Mouse (Mus musculus) kidney, postnatal 0 days (tissue): ENCODE data around the gene Pcdh18. TPM values are rescaled to one million over a fixed set of nuclear protein-coding genes. Genes with fewer than 3 reads are reported as not detected.

Experiments
- ATAC-seq: fragments of 200-750 bp; cut with Nextera tagmentation; replicated peaks from 2 replicates; pipeline ENCODE4 v1.8.0; 2017; ENCODE audit warnings: low read depth, moderate number of reproducible peaks, moderate TSS enrichment, moderate library complexity; ENCODE audit not compliant: low FRiP score
- DNase-seq: peaks from one replicate; pipeline ENCODE4 v3.0.0-alpha.2; 2016; ENCODE audit warnings: low spot score
- H3K27ac ChIP-seq: fragments of 300-500 bp; sonication (generic); 2 replicates; pipeline ENCODE4 v1.5.1; 2014; ENCODE audit warnings: mild to moderate bottlenecking
- H3K27me3 ChIP-seq: fragments of 300-500 bp; sonication (generic); 2 replicates; pipeline ENCODE4 v1.6.1; 2014; ENCODE audit warnings: low read length, mixed read lengths; ENCODE audit not compliant: insufficient read depth
- H3K36me3 ChIP-seq: fragments of 300-500 bp; sonication (generic); 2 replicates; pipeline ENCODE4 v1.6.1; 2014; ENCODE audit warnings: low read length, mixed read lengths; ENCODE audit not compliant: insufficient read depth
- H3K4me1 ChIP-seq: fragments of 300-500 bp; sonication (generic); replicated peaks from 2 replicates; pipeline ENCODE4 v1.6.1; 2014; ENCODE audit warnings: antibody characterized with exemption, low read length, mixed read lengths; ENCODE audit not compliant: insufficient read depth
- H3K4me2 ChIP-seq: fragments of 300-500 bp; sonication (generic); 2 replicates; pipeline ENCODE4 v1.6.1; 2014; ENCODE audit warnings: mild to moderate bottlenecking, low read length, moderate library complexity, mixed read lengths
- H3K4me3 ChIP-seq: fragments of 300-500 bp; sonication (generic); replicated peaks from 2 replicates; pipeline ENCODE4 v1.5.1; 2014; ENCODE audit warnings: low read depth, low read length
- H3K9ac ChIP-seq: fragments of 300-500 bp; sonication (generic); 2 replicates; pipeline ENCODE4 v1.6.1; 2014; ENCODE audit warnings: low read depth, low read length
- H3K9me3 ChIP-seq: fragments of 300-500 bp; sonication (generic); replicated peaks from 2 replicates; pipeline ENCODE4 v1.6.1; 2016; ENCODE audit warnings: low read length, inconsistent platforms, mixed read lengths
- CTCF ChIP-seq: IDR thresholded peaks from 2 replicates; pipeline ENCODE4 v1.5.1; 2016; ENCODE audit warnings: antibody characterized with exemption, low read depth, mild to moderate bottlenecking, moderate library complexity
- WGBS: fragments of 180-500 bp; shearing (Covaris S2); extraction: QIAGEN DNeasy Blood & Tissue Kit; methylation state at CpG from one replicate; pipeline ENCODE4 v1.1.7; 2014; 5-methylcytosine and 5-hydroxymethylcytosine counted together
- polyA plus RNA-seq: library from polyadenylated mRNA; unstranded; fragments of >200 nt; fragmentation: Nextera tagmentation; extraction: Ambion mirVana; gene quantifications from 2 replicates; pipeline ENCODE4 v1.2.1, GENCODE M21; 2015

Pcdh18 gene
- polyA plus RNA-seq, 1 experiment from 2014 or later: 24.5 TPM

- Histone ChIP-seq H3K9ac (no peak overlapping the region), H3K4me1 (no peaks in the 10 kb centered on the region), H3K27ac (no peak overlapping the region), H3K4me3 (no peak overlapping the region), H3K4me2 (no peak overlapping the region), H3K27me3 (no peaks in the 10 kb centered on the region), H3K9me3 (no peaks in the 10 kb centered on the region), H3K36me3 (peaks cover 20% of the 10 kb centered on the region)
- no peak for TF ChIP-seq CTCF
- ATAC-seq (no peak), DNase-seq (no peak)
- 100% methylated on average over 1 of the region's 1 CpGs for WGBS
Measured at GRCm38 (mm10) chr3:49748054-49748453, 9.1 kb downstream of the Pcdh18 start.

GRCm38 (mm10) chr3:49739061-49739460, 18.1 kb downstream of the Pcdh18 start:
- H3K4me3 ChIP-seq: no peak overlapping the region
- DNase-seq (no peak), ATAC-seq (no peak)
- no peak overlapping the region for H3K27ac ChIP-seq
- no peaks in the 10 kb centered on the region for H3K27me3 ChIP-seq
- no peak for TF ChIP-seq CTCF
- no peak overlapping the region for H3K4me2 ChIP-seq
- 79% methylated on average over 2 of the region's 2 CpGs for WGBS
- H3K9ac ChIP-seq: no peak overlapping the region
- H3K9me3 ChIP-seq: no peaks in the 10 kb centered on the region
- H3K36me3 ChIP-seq: no peaks in the 10 kb centered on the region
- H3K4me1 ChIP-seq: no peaks in the 10 kb centered on the region

- no peaks in the 10 kb centered on the region for H3K36me3 ChIP-seq
- no peak overlapping the region for H3K4me3 ChIP-seq
- peak; percentile 57; the same call in 1 of the 2 replicates for ATAC-seq
- no peak overlapping the region for H3K4me2 ChIP-seq
- H3K9me3 ChIP-seq: no peaks in the 10 kb centered on the region
- no peak overlapping the region for H3K27ac ChIP-seq
- H3K4me1 ChIP-seq: no peaks in the 10 kb centered on the region
- no peak for TF ChIP-seq CTCF
- H3K9ac ChIP-seq: no peak overlapping the region
- no peak for DNase-seq
- no peaks in the 10 kb centered on the region for H3K27me3 ChIP-seq
Measured at GRCm38 (mm10) chr3:49738531-49738930, 18.6 kb downstream of the Pcdh18 start.

DNA sequence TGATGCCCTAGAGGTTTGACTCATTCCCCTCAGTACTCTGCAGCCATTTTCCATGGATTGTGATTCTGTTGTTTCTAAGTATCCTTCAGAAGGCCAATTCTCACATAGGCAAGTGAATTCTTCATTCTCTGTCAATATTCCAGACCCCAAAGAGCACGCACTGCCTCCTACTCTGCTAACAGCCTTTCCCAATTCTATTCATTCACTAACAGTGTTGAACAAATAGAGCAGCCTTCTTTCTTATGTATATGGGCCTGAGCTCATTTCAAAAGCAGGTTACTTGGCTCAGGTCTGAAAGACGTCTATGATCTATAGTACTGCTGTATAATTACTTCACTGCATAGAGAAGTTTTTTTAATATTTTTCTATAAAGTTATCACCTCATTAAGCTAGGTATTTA, 50.6 kb downstream of the Pcdh18 start:
- no peaks in the 10 kb centered on the region for H3K27me3 ChIP-seq
- no peak overlapping the region for H3K27ac ChIP-seq
- H3K4me1 ChIP-seq: no peaks in the 10 kb centered on the region
- no peaks in the 10 kb centered on the region for H3K9me3 ChIP-seq
- no peak overlapping the region for H3K9ac ChIP-seq
- TF ChIP-seq CTCF: no peak
- H3K4me3 ChIP-seq: no peak overlapping the region
- no peak for ATAC-seq
- no peak overlapping the region for H3K4me2 ChIP-seq
- H3K36me3 ChIP-seq: no peaks in the 10 kb centered on the region
- no peak for DNase-seq
- WGBS: 80% methylated on average over 2 of the region's 2 CpGs

GRCm38 (mm10) chr3:49699951-49700350, 57.2 kb downstream of the Pcdh18 start:
- 40% methylated on average over 2 of the region's 2 CpGs for WGBS
- Histone ChIP-seq H3K4me3 (no peak overlapping the region), H3K4me2 (no peak overlapping the region), H3K4me1 (no peaks in the 10 kb centered on the region), H3K36me3 (no peaks in the 10 kb centered on the region), H3K9me3 (no peaks in the 10 kb centered on the region), H3K9ac (no peak overlapping the region), H3K27ac (no peak overlapping the region), H3K27me3 (no peaks in the 10 kb centered on the region)
- no peak for DNase-seq
- no peak for ATAC-seq
- TF ChIP-seq CTCF: no peak
